Mouse (Mus musculus): Measurements from ENCODE around the gene Traf1. TPM values are rescaled to one million over a fixed set of nuclear protein-coding genes. Genes with fewer than 3 reads are reported as not detected.

Gene Traf1
- total and polyA plus RNA-seq, 3 experiments = 2.4 to 3.7 (median 3.3) TPM

DNA sequence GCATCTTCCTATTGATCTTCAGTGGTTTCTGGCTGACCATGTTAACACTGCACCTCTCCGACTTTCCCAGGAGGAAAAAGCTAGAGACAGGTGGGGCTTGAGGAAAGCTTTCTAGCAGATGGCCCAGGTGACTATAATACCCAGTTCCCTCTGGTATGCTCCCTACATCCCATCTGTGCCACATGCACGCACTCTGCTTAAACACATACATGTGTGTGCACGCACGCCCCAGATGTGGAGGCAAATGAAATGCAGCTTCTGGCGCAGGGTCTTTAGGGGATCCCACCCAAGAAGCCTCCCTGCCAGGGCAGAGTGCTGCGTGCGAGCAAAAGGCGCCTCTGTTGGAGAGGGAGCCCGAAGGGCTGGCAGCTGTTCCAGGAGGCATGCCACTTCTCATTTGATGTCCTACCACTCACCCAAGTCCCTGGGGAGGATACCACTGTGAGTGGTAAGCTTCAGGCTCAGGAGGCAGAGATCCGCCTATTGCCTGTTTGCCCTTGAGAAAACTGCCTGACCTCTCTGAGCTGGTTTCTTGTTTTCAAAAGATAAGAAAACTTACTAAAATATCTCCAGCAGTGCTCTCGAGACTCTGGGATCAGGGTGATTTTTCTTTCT, 20.4 kb downstream of the Traf1 start:
- DNase-seq = no peak

DNA sequence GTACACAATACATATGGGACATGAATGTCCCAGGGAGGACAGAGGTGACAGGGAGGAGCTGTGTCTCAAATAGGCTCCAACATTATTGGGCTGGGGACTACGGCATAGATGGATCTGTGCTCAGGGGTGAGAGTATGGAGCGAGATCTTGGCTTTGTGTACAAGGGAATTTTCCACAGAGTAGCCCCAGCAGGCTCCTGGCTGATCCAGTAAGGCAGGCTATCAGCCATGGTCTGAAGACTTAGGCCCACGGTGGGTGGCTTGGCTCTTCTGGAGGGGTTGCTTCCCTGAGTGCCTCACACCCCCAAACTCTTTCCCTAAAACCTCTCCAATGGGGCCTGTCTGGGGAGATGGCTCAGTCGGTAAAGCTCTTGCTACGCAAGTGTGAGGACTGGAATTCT, 21.3 kb downstream of the Traf1 start:
- no peak for DNase-seq

GRCm38 (mm10) chr2:34938269-34939208, 23.0 kb downstream of the Traf1 start:
- DNase-seq = peak; percentile 43

- DNase-seq = no peak
Measured at GRCm38 (mm10) chr2:34937460-34937859, 24.1 kb downstream of the Traf1 start.

GRCm38 (mm10) chr2:34927320-34927719, 34.3 kb downstream of the Traf1 start:
- DNase-seq = no peak

DNA sequence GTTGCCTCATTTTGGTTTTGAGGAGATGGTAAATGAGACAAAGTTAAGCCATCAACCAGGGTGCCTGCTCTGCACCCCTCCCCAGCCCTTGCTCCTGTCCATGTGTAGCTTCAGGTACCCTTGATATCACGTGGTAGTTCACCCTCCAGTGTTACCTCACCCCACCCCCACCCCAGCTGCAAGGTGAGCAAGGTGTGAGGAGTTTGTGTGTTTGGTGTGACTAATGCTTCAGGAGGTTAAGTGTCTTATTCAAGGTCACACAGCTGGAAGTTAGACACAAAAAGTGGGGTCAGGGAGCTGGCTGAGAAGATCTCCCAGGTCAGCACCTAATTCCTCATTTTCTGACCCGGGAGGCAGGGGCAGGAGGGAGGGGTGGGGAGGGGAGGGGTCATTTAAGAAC, 38.8 kb downstream of the Traf1 start:
- DNase-seq = no peak

DNA sequence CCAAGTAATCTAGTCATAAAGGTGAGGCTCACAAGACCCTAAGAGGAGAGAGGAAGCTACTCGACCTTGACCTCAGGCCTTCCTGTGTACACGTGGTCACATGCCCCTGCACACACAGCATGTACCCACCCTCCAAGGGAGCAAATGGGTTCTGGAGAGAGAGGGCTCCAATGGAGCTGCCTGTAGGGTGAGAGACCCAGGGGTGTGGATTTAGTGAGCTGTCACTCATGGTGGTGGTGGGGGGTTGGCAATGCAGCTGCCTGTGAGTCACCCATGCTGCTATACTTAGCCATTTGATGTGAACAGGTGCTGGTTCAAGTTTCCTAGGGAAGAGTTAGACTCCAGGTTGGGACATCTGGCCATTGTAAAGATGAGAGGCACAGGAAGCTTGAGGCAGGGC, 41.4 kb downstream of the Traf1 start:
- DNase-seq = no peak

DNA sequence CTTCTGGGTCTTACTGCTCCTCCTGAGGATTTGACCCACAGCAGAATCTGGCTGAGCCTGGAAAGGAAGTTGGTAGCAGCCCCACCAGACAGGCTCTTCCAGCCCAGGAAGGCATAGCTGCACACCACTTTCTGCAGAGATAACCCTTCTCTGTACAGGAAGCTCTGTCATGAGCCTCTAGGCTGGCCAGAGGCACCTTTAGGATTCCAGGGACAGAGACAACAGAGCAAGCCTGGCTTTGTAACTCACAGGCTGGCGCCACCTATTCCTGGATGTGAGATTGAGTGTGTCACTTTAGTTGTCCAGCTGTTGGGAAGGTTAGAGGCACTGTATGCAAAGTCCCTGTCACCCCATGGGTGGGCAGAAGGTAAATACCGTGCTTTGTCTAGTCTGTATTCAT, 46.5 kb downstream of the Traf1 start:
- DNase-seq = no peak

DNA sequence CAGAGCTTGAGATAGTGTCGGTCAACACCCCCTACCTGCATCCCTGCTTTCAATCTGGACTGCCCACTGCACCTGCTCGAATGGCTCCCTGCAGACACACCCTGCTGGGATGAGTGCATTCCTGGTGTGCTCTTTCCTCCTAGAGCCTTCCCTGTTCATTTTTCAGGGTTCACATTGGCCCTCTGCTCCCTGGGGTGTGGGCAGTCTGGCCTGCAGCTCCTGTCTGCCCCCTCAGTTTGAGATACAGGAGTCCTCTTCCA, 46.8 kb downstream of the Traf1 start:
- no peak for DNase-seq

DNA sequence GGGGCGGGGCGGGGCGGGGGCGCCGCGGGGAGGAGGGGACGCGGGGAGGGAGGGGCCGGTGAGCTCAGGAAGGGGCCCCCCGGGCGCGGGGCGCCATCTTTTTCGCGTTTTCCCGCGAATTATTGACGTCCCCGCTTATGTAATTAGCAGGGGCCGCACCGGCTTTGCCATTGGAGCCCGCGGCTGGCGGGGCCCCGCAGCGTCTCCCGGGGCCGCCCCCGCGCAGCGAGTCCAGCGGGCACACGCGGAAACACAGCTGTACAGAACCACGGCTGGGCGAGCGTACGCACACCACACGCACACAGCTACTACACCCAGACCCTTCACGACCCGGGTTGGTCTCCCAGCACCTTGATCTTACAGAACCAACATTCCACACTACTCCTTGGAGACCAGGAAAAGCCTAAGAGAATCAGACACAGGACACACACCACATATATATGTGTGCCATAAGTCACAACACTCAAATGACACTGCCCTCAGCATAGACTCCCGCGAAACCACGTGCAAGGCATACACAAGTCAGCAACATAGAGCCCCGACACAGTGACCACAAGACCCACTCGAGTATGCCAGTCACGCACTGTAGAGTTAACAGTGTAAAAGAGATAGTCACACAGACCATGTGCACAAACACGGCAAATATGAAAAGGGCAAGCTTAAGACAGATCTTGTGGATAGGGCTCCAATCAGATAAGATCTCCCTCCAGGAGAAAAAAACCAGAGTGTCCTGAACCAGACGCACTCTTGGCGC, 47.3 kb downstream of the Traf1 start:
- DNase-seq = peak; percentile 59

- peak; percentile 72 for DNase-seq
Measured at GRCm38 (mm10) chr2:34913218-34914068, 48.1 kb downstream of the Traf1 start, which contains the start of gene Phf19. Phf19 (minus strand) TSS chr2:34914026.

GRCm38 (mm10) chr2:34912613-34913012, 49.0 kb downstream of the Traf1 start:
- DNase-seq = no peak

DNA sequence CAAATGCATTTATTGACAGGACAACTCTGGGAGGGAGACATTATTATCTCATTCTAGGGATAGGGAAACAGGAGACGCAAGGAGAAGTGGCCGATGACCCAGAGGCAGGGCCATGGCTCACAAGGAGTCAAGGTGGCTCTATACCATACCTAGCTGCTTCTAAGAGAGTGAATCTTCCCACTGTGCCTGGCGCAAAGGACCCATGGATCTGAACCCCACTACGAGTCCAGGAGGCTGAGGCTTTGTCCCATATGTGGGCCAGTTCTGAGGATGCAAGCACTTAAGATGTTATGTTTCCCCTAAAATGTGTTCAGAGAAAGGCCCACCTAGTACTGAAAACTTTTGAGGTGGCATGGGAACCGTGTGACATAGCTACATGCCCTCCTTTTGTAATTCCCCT, 49.7 kb downstream of the Traf1 start:
- no peak for DNase-seq

DNA sequence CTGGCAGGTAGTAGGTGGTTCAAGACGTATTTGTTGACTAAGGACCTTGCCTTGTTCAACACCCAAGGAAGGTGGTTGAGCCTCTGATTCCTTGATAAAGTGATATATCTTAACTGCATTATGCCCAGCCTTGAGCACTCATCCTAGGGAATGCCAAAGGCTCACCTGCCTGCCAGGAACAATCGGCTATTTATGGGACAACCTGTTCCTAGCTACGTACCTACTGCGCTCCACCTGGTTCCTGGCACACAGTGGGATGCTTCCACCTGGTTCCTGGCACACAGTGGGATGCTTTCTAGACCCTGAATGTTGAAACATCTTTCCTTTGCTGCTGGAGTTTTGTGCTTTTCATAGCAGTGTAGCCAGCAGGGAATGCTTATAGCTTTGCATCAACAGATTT, 51.9 kb downstream of the Traf1 start:
- DNase-seq = no peak

DNA sequence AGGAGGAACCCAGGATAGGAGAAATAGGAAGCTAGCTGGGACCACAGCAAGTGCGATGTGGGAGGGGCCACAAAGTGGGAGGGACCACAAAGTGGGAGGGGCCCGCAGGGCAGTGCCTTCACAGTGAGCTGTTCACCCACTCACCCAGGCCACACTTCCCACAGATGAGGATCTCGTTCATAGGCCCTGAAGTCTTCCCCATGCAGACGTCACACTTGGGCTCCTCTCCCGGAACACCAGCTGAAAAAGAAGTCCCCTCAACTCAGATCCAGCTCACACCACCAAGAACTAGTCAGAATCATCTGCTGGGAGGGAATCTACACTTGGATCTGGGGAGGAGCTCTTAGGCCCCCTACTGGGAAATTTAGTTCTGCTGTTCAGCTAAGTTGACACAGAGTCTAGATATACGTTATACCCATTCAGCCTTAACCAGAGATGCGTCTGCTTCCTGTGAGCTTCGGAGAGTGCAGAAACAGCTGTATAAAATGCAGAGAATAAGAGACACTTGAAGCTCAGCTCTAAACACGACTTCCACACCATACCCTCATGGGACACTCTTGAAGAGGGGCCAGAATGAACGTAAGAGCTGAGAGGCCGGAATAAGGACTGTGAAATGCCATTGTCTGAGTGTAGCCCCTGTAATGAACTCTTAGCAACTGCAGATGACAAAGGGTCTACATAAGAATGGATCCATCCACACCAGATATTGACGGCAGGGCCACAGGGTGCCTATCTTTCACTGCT, 54.5 kb downstream of the Traf1 start:
- peak; percentile 50 for DNase-seq

DNA sequence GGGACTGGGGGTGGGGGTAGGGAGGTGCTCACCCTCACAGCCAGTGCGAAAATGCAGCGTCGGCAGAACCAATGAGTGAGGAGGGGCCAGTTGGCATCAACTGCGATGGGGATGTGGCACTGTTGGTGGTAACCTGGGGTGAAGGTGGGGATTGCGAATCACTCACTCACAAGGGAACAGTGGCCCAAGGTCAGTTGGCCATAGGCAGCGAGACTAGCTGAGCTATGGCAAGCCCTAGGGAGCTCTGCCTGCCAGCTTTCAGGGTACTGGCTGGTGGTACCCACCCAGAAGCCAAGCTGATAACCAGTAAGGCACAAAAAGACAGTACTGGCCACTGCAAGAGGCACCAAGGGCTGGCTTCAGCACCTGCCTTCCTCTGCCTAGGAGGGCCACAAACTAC, 55.1 kb downstream of the Traf1 start:
- DNase-seq = peak; percentile 30

- DNase-seq = peak; percentile 99
Measured at GRCm38 (mm10) chr2:34904849-34905542, 56.6 kb downstream of the Traf1 start.

- DNase-seq = no peak
Measured at GRCm38 (mm10) chr2:34903652-34904405, 57.7 kb downstream of the Traf1 start.

DNA sequence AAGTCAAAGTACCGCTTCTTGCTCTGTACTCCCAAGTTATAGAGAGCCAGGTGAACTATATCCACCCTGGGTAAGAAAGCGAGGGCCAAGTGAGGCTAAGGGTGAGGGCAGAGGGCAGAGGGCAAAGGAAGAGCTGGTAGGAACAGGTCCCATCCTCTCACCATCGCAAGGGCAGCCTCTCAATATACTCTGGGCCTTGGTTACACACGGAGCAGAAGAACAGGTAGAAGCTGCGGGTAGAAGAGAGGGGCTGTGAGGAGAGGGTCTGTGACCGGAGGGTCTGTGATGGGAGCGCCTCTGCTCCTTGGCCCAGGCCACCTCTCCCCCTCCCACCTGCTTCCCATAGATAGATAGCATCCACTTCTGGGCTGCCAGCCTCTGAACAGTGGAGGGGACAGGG, 58.4 kb downstream of the Traf1 start:
- no peak for DNase-seq

GRCm38 (mm10) chr2:34902731-34903130, 58.8 kb downstream of the Traf1 start:
- no peak for DNase-seq

Data from adrenal gland, adult 2 months (tissue).